Mouse (Mus musculus): ENCODE measurements around the gene St7. TPM values are rescaled to one million over a fixed set of nuclear protein-coding genes. Genes with fewer than 3 reads are reported as not detected.

St7 gene
- polyA plus RNA-seq, 2 experiments: 7.9 to 8.9 TPM

- H3K4me1 ChIP-seq (replicated peaks; ENCODE audit: control insufficient read depth in 2 of 2, insufficient read depth in 2 of 2, low read length in 1 of 2): no peaks in the 10 kb centered on the region
- no peak overlapping the region for H3K4me2 ChIP-seq (ENCODE audit: low read depth)
- H3K4me3 ChIP-seq (ENCODE audit: insufficient read depth in 1 of 2, low read depth in 2 of 2, low read length in 2 of 2): no peak overlapping the region
- no peaks in the 10 kb centered on the region for H3K36me3 ChIP-seq (replicated peaks; ENCODE audit: control insufficient read depth, insufficient read depth, low read depth)
- no peak overlapping the region for H3K27ac ChIP-seq
- 55% methylated on average over 1 of the region's 1 CpGs for WGBS (ENCODE audit: insufficient replicate concordance)
- H3K9me3 ChIP-seq (ENCODE audit: control insufficient read depth, low read length): no peaks in the 10 kb centered on the region
- no peak overlapping the region for H3K9ac ChIP-seq (replicated peaks)
- H3K27me3 ChIP-seq (ENCODE audit: control insufficient read depth, insufficient read depth, low read length): no peaks in the 10 kb centered on the region
- ATAC-seq (ENCODE audit: insufficient read depth) (no peak), DNase-seq (ENCODE audit: low read depth in 3 of 3, low spot score in 3 of 3) (no peak)
- TF ChIP-seq CTCF (IDR thresholded peaks at IDR 0.05; ENCODE audit: low read depth) (no peak), EP300 (IDR thresholded peaks at IDR 0.05; ENCODE audit: low read depth) (no peak)
These were observed 175.1 kb downstream of the St7 start for GRCm38 (mm10) chr6:17867796-17868195.

DNA sequence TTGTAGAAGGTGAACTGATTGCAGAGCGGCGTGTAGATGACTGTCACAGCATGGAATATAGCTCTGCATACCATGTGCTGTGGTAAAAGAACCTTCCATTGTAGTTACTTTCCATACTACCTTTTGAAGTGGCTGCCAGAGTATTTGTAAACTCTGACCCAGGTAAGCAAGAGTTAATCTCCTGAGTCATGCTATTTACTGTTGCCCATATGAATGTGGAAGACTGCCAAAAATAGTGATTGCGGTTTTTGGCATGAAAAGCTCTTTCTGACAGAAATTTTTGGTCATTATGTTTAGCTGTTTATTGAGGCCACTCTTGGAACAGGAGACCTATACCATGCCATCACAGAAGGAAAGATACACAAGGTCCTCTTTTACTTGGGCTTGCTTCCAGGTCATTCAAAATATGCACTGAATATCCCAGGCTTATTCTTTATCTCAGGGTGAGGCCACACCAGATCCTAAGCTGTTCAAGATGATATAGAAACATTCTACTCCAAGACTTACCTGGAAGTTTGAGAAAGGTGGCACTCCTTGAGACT is 179.2 kb downstream of the St7 start:
- no peak for TF ChIP-seq EP300 (IDR thresholded peaks at IDR 0.05; ENCODE audit: low read depth)
- no peak for TF ChIP-seq CTCF (IDR thresholded peaks at IDR 0.05; ENCODE audit: low read depth)
- DNase-seq (ENCODE audit: low read depth in 3 of 3, low spot score in 3 of 3) (no peak), ATAC-seq (ENCODE audit: insufficient read depth) (no peak)
- no peaks in the 10 kb centered on the region for H3K4me1 ChIP-seq (replicated peaks; ENCODE audit: control insufficient read depth in 2 of 2, insufficient read depth in 2 of 2, low read length in 1 of 2)
- H3K4me3 ChIP-seq (ENCODE audit: insufficient read depth in 1 of 2, low read depth in 2 of 2, low read length in 2 of 2): no peak overlapping the region
- no peak overlapping the region for H3K9ac ChIP-seq (replicated peaks)
- no peaks in the 10 kb centered on the region for H3K9me3 ChIP-seq (ENCODE audit: control insufficient read depth, low read length)
- H3K4me2 ChIP-seq (ENCODE audit: low read depth): no peak overlapping the region
- H3K27ac ChIP-seq: no peak overlapping the region
- 74% methylated on average over 3 of the region's 3 CpGs for WGBS (ENCODE audit: insufficient replicate concordance)
- H3K27me3 ChIP-seq (ENCODE audit: control insufficient read depth, insufficient read depth, low read length): no peaks in the 10 kb centered on the region
- H3K36me3 ChIP-seq (replicated peaks; ENCODE audit: control insufficient read depth, insufficient read depth, low read depth): no peaks in the 10 kb centered on the region

- ATAC-seq (ENCODE audit: insufficient read depth) (no peak), DNase-seq (ENCODE audit: low read depth in 3 of 3, low spot score in 3 of 3) (no peak)
- no peak overlapping the region for H3K9ac ChIP-seq (replicated peaks)
- no peak overlapping the region for H3K27ac ChIP-seq
- H3K4me3 ChIP-seq (ENCODE audit: insufficient read depth in 1 of 2, low read depth in 2 of 2, low read length in 2 of 2): no peak overlapping the region
- TF ChIP-seq CTCF (IDR thresholded peaks at IDR 0.05; ENCODE audit: low read depth) (no peak), EP300 (IDR thresholded peaks at IDR 0.05; ENCODE audit: low read depth) (no peak)
- WGBS (ENCODE audit: insufficient replicate concordance): 65% methylated on average over 7 of the region's 7 CpGs
- H3K4me2 ChIP-seq (ENCODE audit: low read depth): no peak overlapping the region
- no peaks in the 10 kb centered on the region for H3K4me1 ChIP-seq (replicated peaks; ENCODE audit: control insufficient read depth in 2 of 2, insufficient read depth in 2 of 2, low read length in 1 of 2)
- H3K36me3 ChIP-seq (replicated peaks; ENCODE audit: control insufficient read depth, insufficient read depth, low read depth): no peaks in the 10 kb centered on the region
- H3K9me3 ChIP-seq (ENCODE audit: control insufficient read depth, low read length): no peaks in the 10 kb centered on the region
- H3K27me3 ChIP-seq (ENCODE audit: control insufficient read depth, insufficient read depth, low read length): no peaks in the 10 kb centered on the region
These were observed 182.9 kb downstream of the St7 start for GRCm38 (mm10) chr6:17875606-17876005.

DNA sequence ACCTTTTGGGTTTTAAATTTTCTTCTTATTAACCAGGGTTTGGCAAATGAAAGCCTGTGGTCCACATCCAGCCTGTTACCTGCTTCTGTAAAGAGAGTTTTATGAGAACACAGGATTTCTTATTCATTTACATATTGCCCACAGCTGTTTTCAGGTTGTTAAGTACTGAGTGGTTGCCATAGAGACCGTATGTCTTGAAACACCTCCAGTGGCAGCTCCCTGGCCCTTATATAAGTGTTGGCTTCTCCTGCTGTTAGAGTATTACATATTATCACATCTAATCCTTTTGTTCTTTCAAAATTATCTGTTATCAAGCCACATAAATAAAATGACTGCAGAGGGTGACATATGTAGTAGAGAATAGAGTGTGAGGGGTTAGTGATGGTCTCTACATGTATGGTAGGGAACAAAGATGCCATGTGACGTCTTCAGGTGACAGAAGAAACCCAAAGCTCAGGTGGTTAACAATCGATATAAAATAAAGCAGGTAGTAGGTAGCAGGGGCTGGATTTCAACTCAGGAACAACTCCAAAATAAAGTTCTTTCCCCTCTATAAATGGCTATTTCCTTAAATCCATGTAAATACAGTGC is 183.4 kb downstream of the St7 start:
- H3K9me3 ChIP-seq (ENCODE audit: control insufficient read depth, low read length): no peaks in the 10 kb centered on the region
- H3K4me1 ChIP-seq (replicated peaks; ENCODE audit: control insufficient read depth in 2 of 2, insufficient read depth in 2 of 2, low read length in 1 of 2): no peaks in the 10 kb centered on the region
- no peak overlapping the region for H3K4me3 ChIP-seq (ENCODE audit: insufficient read depth in 1 of 2, low read depth in 2 of 2, low read length in 2 of 2)
- no peaks in the 10 kb centered on the region for H3K36me3 ChIP-seq (replicated peaks; ENCODE audit: control insufficient read depth, insufficient read depth, low read depth)
- DNase-seq (ENCODE audit: low read depth in 3 of 3, low spot score in 3 of 3) (no peak), ATAC-seq (ENCODE audit: insufficient read depth) (no peak)
- no peak overlapping the region for H3K4me2 ChIP-seq (ENCODE audit: low read depth)
- H3K27me3 ChIP-seq (ENCODE audit: control insufficient read depth, insufficient read depth, low read length): no peaks in the 10 kb centered on the region
- TF ChIP-seq CTCF (IDR thresholded peaks at IDR 0.05; ENCODE audit: low read depth) (no peak), EP300 (IDR thresholded peaks at IDR 0.05; ENCODE audit: low read depth) (no peak)
- no peak overlapping the region for H3K9ac ChIP-seq (replicated peaks)
- no peak overlapping the region for H3K27ac ChIP-seq
- WGBS (ENCODE audit: insufficient replicate concordance): 66% methylated on average over 3 of the region's 3 CpGs

GRCm38 (mm10) chr6:17876670-17877179 is 184.0 kb downstream of the St7 start:
- Histone ChIP-seq H3K27ac (no peak overlapping the region), H3K27me3 (ENCODE audit: control insufficient read depth, insufficient read depth, low read length) (no peaks in the 10 kb centered on the region), H3K9ac (replicated peaks) (no peak overlapping the region), H3K4me3 (ENCODE audit: insufficient read depth in 1 of 2, low read depth in 2 of 2, low read length in 2 of 2) (no peak overlapping the region), H3K9me3 (ENCODE audit: control insufficient read depth, low read length) (no peaks in the 10 kb centered on the region), H3K4me2 (ENCODE audit: low read depth) (no peak overlapping the region), H3K36me3 (replicated peaks; ENCODE audit: control insufficient read depth, insufficient read depth, low read depth) (no peaks in the 10 kb centered on the region), H3K4me1 (replicated peaks; ENCODE audit: control insufficient read depth in 2 of 2, insufficient read depth in 2 of 2, low read length in 1 of 2) (no peaks in the 10 kb centered on the region)
- ATAC-seq (ENCODE audit: insufficient read depth): no peak
- TF ChIP-seq EP300 (IDR thresholded peaks at IDR 0.05; ENCODE audit: low read depth) (no peak), CTCF (IDR thresholded peaks at IDR 0.05; ENCODE audit: low read depth) (no peak)
- 62% methylated on average over 7 of the region's 7 CpGs for WGBS (ENCODE audit: insufficient replicate concordance)
- no peak for DNase-seq (ENCODE audit: low read depth in 3 of 3, low spot score in 3 of 3)
